Comparison of ENCODE assay signal across 14 mouse cellular contexts in genomic region chr9:15774911-15775310, GRCm38 (mm10).
DNase-seq lines count a peak whose midpoint lies in the region; ATAC-seq lines count a peak whose summit lies in the region.
"Had no signal": no experiment of that assay in that cellular context is flagged by ENCODE, and none has a peak within 500 bp of the region (broad histone marks: within the 10 kb centered on the region; RNA-seq: fewer than 3 reads in every experiment).

No protein-coding gene starts in this region.

- WGBS in hindbrain, embryonic 14.5 days = 47% methylated on average over 1 of the region's 1 CpGs
- WGBS in hindbrain, embryonic 11.5 days = 94% methylated on average over 1 of the region's 1 CpGs
- 16% methylated on average over 1 of the region's 1 CpGs for WGBS in forebrain, embryonic 12.5 days
- 29% methylated on average over 1 of the region's 1 CpGs for WGBS in limb, embryonic 12.5 days

- no peaks in the 10 kb centered on the region for H3K9me3 ChIP-seq in hindbrain, embryonic 14.5 days (ENCODE audit: control insufficient read depth, low read length)
- H3K9me3 ChIP-seq in hindbrain, embryonic 11.5 days (ENCODE audit: control insufficient read depth, low read length) = no peaks in the 10 kb centered on the region
- H3K9me3 ChIP-seq in forebrain, embryonic 12.5 days = no peaks in the 10 kb centered on the region
- no peaks in the 10 kb centered on the region for H3K9me3 ChIP-seq in limb, embryonic 12.5 days
- H3K9me3 ChIP-seq: liver, embryonic 13.5 days had no signal

- ATAC-seq in hindbrain, embryonic 14.5 days (ENCODE audit: low FRiP score) = 0 out of 2 replicates have a peak, but pooled peaks have one; percentile 64
- no peak for ATAC-seq in hindbrain, embryonic 11.5 days (ENCODE audit: low FRiP score)
- peak; percentile 95 for ATAC-seq in forebrain, embryonic 12.5 days (ENCODE audit: low FRiP score)
- peak; percentile 67; the same call in 1 of the 2 replicates for ATAC-seq in limb, embryonic 12.5 days (ENCODE audit: insufficient number of reproducible peaks, insufficient read depth, low FRiP score, low TSS enrichment, low read depth)
- ATAC-seq: lung, postnatal 0 days had no signal

- H3K36me3 ChIP-seq in hindbrain, embryonic 14.5 days (replicated peaks; ENCODE audit: control insufficient read depth, insufficient read depth) = no peaks in the 10 kb centered on the region
- H3K36me3 ChIP-seq in hindbrain, embryonic 11.5 days (ENCODE audit: control insufficient read depth, insufficient read depth, low read length) = no peaks in the 10 kb centered on the region
- no peaks in the 10 kb centered on the region for H3K36me3 ChIP-seq in forebrain, embryonic 12.5 days (replicated peaks)
- no peaks in the 10 kb centered on the region for H3K36me3 ChIP-seq in limb, embryonic 12.5 days
- H3K36me3 ChIP-seq: liver, embryonic 13.5 days had no signal

- H3K4me3 ChIP-seq in hindbrain, embryonic 14.5 days (replicated peaks; ENCODE audit: low read length) = no peak overlapping the region
- no peak overlapping the region for H3K4me3 ChIP-seq in hindbrain, embryonic 11.5 days (ENCODE audit: low read depth, low read length)
- no peak overlapping the region for H3K4me3 ChIP-seq in forebrain, embryonic 12.5 days (replicated peaks)
- H3K4me3 ChIP-seq in limb, embryonic 12.5 days (replicated peaks) = no peak overlapping the region
- H3K4me3 ChIP-seq: liver, embryonic 13.5 days had no signal

- no peak overlapping the region for H3K27ac ChIP-seq in hindbrain, embryonic 14.5 days
- H3K27ac ChIP-seq in hindbrain, embryonic 11.5 days (ENCODE audit: low read depth, low read length) = no peak overlapping the region
- H3K27ac ChIP-seq in forebrain, embryonic 12.5 days = peak overlapping the region; percentile 38; the same call in 1 of the 2 replicates
- H3K27ac ChIP-seq in limb, embryonic 12.5 days = peak overlapping the region; percentile 79; the same call in 1 of the 2 replicates
- H3K27ac ChIP-seq: liver, embryonic 13.5 days had no signal

- no peak overlapping the region for H3K9ac ChIP-seq in hindbrain, embryonic 14.5 days
- H3K9ac ChIP-seq in hindbrain, embryonic 11.5 days (ENCODE audit: low read depth, low read length) = no peak overlapping the region
- H3K9ac ChIP-seq in forebrain, embryonic 12.5 days = no peak overlapping the region
- H3K9ac ChIP-seq in limb, embryonic 12.5 days (replicated peaks) = no peak overlapping the region
- H3K9ac ChIP-seq: liver, embryonic 13.5 days had no signal

- H3K27me3 ChIP-seq in hindbrain, embryonic 14.5 days (ENCODE audit: control insufficient read depth, insufficient read depth, low read length) = no peaks in the 10 kb centered on the region
- H3K27me3 ChIP-seq in hindbrain, embryonic 11.5 days (ENCODE audit: control insufficient read depth, insufficient read depth, low read length) = no peaks in the 10 kb centered on the region
- peaks cover 39% of the 10 kb centered on the region for H3K27me3 ChIP-seq in forebrain, embryonic 12.5 days
- H3K27me3 ChIP-seq in limb, embryonic 12.5 days = no peaks in the 10 kb centered on the region
- H3K27me3 ChIP-seq: liver, embryonic 13.5 days had no signal

- H3K4me2 ChIP-seq in hindbrain, embryonic 14.5 days (replicated peaks) = no peak overlapping the region
- H3K4me2 ChIP-seq in hindbrain, embryonic 11.5 days (replicated peaks; ENCODE audit: low read depth, low read length) = no peak overlapping the region
- no peak overlapping the region; the same call in 1 of the 2 replicates for H3K4me2 ChIP-seq in forebrain, embryonic 12.5 days
- no peak overlapping the region for H3K4me2 ChIP-seq in limb, embryonic 12.5 days
- H3K4me2 ChIP-seq: heart, embryonic 11.5 days; liver, embryonic 13.5 days had no signal

- no peak for DNase-seq in hindbrain, embryonic 14.5 days (ENCODE audit: low spot score)
- DNase-seq in hindbrain, embryonic 11.5 days (ENCODE audit: low spot score) = no peak
- DNase-seq in brain, adult 2 months (ENCODE audit: low read depth, low spot score) = peak; percentile 19
- DNase-seq in kidney, adult 8-10 months = no peak
- no peak for DNase-seq in lung, postnatal 25 days (ENCODE audit: low spot score)
- DNase-seq: adrenal gland, postnatal 25 days; cerebellum, adult 11 months; gastrocnemius, postnatal 14 days; heart, postnatal 4 days; liver, embryonic 13.5 days had no signal

- H3K4me1 ChIP-seq in hindbrain, embryonic 14.5 days (replicated peaks; ENCODE audit: control insufficient read depth, insufficient read depth, low read length) = no peaks in the 10 kb centered on the region
- no peaks in the 10 kb centered on the region for H3K4me1 ChIP-seq in hindbrain, embryonic 11.5 days (replicated peaks; ENCODE audit: control insufficient read depth, insufficient read depth, low read length)
- peaks cover 17% of the 10 kb centered on the region for H3K4me1 ChIP-seq in forebrain, embryonic 12.5 days
- H3K4me1 ChIP-seq in limb, embryonic 12.5 days (replicated peaks) = peaks cover 34% of the 10 kb centered on the region
- H3K4me1 ChIP-seq: liver, embryonic 13.5 days had no signal

Comparison
In these comparisons a context has a peak if more than half of its experiments do, and no peak if none do; other contexts are left out.
1. H3K27ac ChIP-seq: peak in forebrain, embryonic 12.5 days (single experiment) and limb, embryonic 12.5 days (single experiment); none in hindbrain, embryonic 14.5 days (single experiment) and hindbrain, embryonic 11.5 days (single experiment).